Mouse (Mus musculus): ENCODE results near the gene Bhlhb9.

DNA sequence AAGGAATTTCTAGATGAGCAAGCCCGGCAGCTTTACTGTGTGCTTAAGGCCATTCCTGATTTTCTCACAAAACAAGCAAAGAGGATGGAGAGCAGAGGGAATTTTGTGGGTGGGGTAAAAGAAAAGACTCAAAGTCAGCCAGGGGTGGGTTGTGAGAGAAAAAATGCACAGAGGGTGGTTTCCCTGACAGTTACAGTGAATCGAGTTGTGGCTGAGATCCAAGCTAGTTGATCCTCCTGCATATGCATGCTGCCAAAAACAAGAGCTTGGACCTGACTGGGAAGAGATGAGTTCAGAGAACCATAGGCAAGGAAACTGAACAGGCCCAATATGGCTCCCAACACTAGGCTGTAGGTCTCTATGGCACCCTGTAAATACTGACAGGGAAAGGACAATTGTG lies 40.5 kb downstream of the Bhlhb9 start:
- TF ChIP-seq CTCF (IDR thresholded peaks at IDR 0.05; ENCODE audit: borderline replicate concordance, extremely low read depth, insufficient read depth, insufficient read length) (no peak), POLR2A (IDR thresholded peaks at IDR 0.05; ENCODE audit: borderline replicate concordance, extremely low read depth, insufficient read depth, insufficient read length, poor library complexity, severe bottlenecking) (no peak)

Data from brain, embryonic 14.5 days (tissue).